ENCODE assay signal across 8 mouse cellular contexts in the genomic region with DNA sequence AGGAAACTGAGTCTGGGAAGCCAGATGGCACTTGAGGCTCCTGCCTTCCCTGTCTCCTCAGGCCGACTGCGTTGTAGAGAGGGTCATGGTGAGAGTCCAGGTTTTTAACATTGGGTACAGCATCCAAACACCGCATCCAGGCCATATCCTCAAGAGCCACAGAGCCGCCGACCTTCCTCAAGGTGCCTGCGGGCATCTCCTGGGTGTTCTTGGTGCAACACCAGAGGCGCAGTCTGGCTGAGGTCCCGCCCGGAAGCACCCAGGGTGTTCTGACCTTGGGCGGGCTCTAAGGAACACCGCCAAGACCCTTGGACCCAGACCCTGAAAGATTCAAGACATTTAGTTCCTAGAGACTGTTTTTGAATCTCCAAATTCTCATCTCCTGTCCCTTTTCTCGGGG. TPM values are rescaled to one million over a fixed set of nuclear protein-coding genes. Genes with fewer than 3 reads are reported as not detected.
A peak's percentile ranks its signal among the peaks of the same experiment; 100 is the strongest.
DNase-seq lines count a peak whose midpoint lies in the region; ATAC-seq and TF ChIP-seq lines count a peak whose summit lies in the region.

No protein-coding gene starts in this region.

- H3K9me3 ChIP-seq in limb, embryonic 14.5 days (ENCODE audit: control insufficient read depth, low read length): no peaks in the 10 kb centered on the region
- no peaks in the 10 kb centered on the region for H3K9me3 ChIP-seq in stomach, embryonic 16.5 days (replicated peaks; ENCODE audit: control insufficient read depth, low read length)

- no peak overlapping the region for H3K9ac ChIP-seq in limb, embryonic 14.5 days (ENCODE audit: low read depth, low read length, severe bottlenecking)
- peak overlapping the region; percentile 81 for H3K9ac ChIP-seq in stomach, embryonic 16.5 days (ENCODE audit: low read length)

- peaks cover 22% of the 10 kb centered on the region for H3K4me1 ChIP-seq in testis, adult 2 months (ENCODE audit: control insufficient read depth, insufficient read depth, low read length)
- H3K4me1 ChIP-seq in limb, embryonic 14.5 days (ENCODE audit: control insufficient read depth, insufficient read depth, low read length): peaks cover 30% of the 10 kb centered on the region
- peaks cover 38% of the 10 kb centered on the region for H3K4me1 ChIP-seq in stomach, embryonic 16.5 days (ENCODE audit: control insufficient read depth, insufficient read depth, low read length)

- H3K27me3 ChIP-seq in testis, adult 2 months (ENCODE audit: control insufficient read depth, insufficient read depth, low read length): no peaks in the 10 kb centered on the region; the same call in 1 of the 2 replicates
- H3K27me3 ChIP-seq in limb, embryonic 14.5 days (ENCODE audit: control insufficient read depth, insufficient read depth, low read length): peaks cover 43% of the 10 kb centered on the region
- peaks cover 19% of the 10 kb centered on the region; the same call in 1 of the 2 replicates for H3K27me3 ChIP-seq in stomach, embryonic 16.5 days (ENCODE audit: control insufficient read depth, insufficient read depth, low read length)

- no peak for TF ChIP-seq CTCF in testis, adult 2 months (IDR thresholded peaks at IDR 0.05; ENCODE audit: control insufficient read depth, insufficient read depth, insufficient replicate concordance, low read depth, low read length)

- no peak overlapping the region for H3K27ac ChIP-seq in testis, adult 2 months (ENCODE audit: control insufficient read depth, insufficient read depth, low read depth, low read length)
- H3K27ac ChIP-seq in limb, embryonic 14.5 days (replicated peaks; ENCODE audit: low read depth, low read length): no peak overlapping the region
- no peak overlapping the region for H3K27ac ChIP-seq in stomach, embryonic 16.5 days (ENCODE audit: low read length)

- peak; percentile 4; the same call in 1 of the 2 replicates for ATAC-seq in frontal cortex, adult (ENCODE audit: low TSS enrichment)
- no peak for ATAC-seq in limb, embryonic 14.5 days (ENCODE audit: low FRiP score, low read depth)
- ATAC-seq in stomach, embryonic 16.5 days (ENCODE audit: insufficient read depth, low FRiP score): no peak

- H3K4me3 ChIP-seq in testis, adult 2 months (ENCODE audit: control insufficient read depth, low read depth, low read length): peak overlapping the region; percentile 78
- peak overlapping the region; percentile 56 for H3K4me3 ChIP-seq in limb, embryonic 14.5 days (replicated peaks; ENCODE audit: low read length)
- peak overlapping the region; percentile 64 for H3K4me3 ChIP-seq in stomach, embryonic 16.5 days (replicated peaks; ENCODE audit: low read length)

- no peak for DNase-seq in frontal cortex, postnatal 36 days (ENCODE audit: low spot score in 2 of 2)
- no peak for DNase-seq in testis, postnatal 14 days (ENCODE audit: low spot score)
- DNase-seq in limb, embryonic 14.5 days (ENCODE audit: low spot score): no peak
- no peak for DNase-seq in adrenal gland, adult 2 months
- no peak for DNase-seq in layer of hippocampus, adult 18-20 months (ENCODE audit: low spot score in 2 of 2)

- no peak for TF ChIP-seq POLR2A in testis, adult 2 months (IDR thresholded peaks at IDR 0.05; ENCODE audit: control insufficient read depth, low read depth, low read length)
- no peak for TF ChIP-seq POLR2A in limb, embryonic 14.5 days (IDR thresholded peaks at IDR 0.05; ENCODE audit: borderline replicate concordance, extremely low read depth, insufficient read depth, insufficient read length)

- WGBS in limb, embryonic 14.5 days: 6% methylated on average over 12 of the region's 12 CpGs
- 14% methylated on average over 12 of the region's 12 CpGs for WGBS in stomach, embryonic 16.5 days

- peak overlapping the region; percentile 98 for H3K4me2 ChIP-seq in limb, embryonic 14.5 days (replicated peaks; ENCODE audit: low read depth, low read length, severe bottlenecking)
- peak overlapping the region; percentile 94 for H3K4me2 ChIP-seq in stomach, embryonic 16.5 days (ENCODE audit: low read depth, low read length)

- H3K36me3 ChIP-seq in testis, adult 2 months (ENCODE audit: control insufficient read depth, insufficient read depth, low read length): no peaks in the 10 kb centered on the region
- no peaks in the 10 kb centered on the region for H3K36me3 ChIP-seq in limb, embryonic 14.5 days (ENCODE audit: control insufficient read depth, insufficient read depth, low read length)
- no peaks in the 10 kb centered on the region for H3K36me3 ChIP-seq in stomach, embryonic 16.5 days (ENCODE audit: control insufficient read depth, insufficient read depth, low read length)

RNA-seq across cellular contexts. Expression of a gene that starts 0.4 kb away (rescaled TPM):
- 13.2 and 37.1 TPM in 2 replicates for polyA plus RNA-seq in testis, adult 2 months (2012; rRNA removed)
- 133 and 168 TPM in 2 replicates for polyA plus RNA-seq in limb, embryonic 14.5 days (2012; rRNA removed)
- polyA plus RNA-seq in limb, embryonic 14.5 days (2014; fragmentation: Nextera tagmentation; extraction: Ambion mirVana): 94.7 and 106 TPM in 2 replicates
- 698 and 764 TPM in 2 replicates for polyA plus RNA-seq in stomach, embryonic 16.5 days (2015; fragmentation: Nextera tagmentation; extraction: Ambion mirVana)
- 10 to 100 TPM; 30.9 to 96.5 TPM for total RNA-seq in adrenal gland, adult 2 months (2021)
- polyA plus RNA-seq in adrenal gland, adult 2 months (2012; rRNA removed): 192 and 265 TPM in 2 replicates
- 1,000 to 10,000 TPM; 1,388 to 1,396 TPM for total RNA-seq in layer of hippocampus, adult 18-20 months (2021)

RNA-seq across cellular contexts. Expression of a gene that starts 5.3 kb away (rescaled TPM):
- 11.0 and 11.9 TPM in 2 replicates for polyA plus RNA-seq in testis, adult 2 months (2012; rRNA removed)
- 30.8 and 47.4 TPM in 2 replicates for polyA plus RNA-seq in limb, embryonic 14.5 days (2012; rRNA removed)
- 7.2 and 7.3 TPM in 2 replicates for polyA plus RNA-seq in limb, embryonic 14.5 days (2014; fragmentation: Nextera tagmentation; extraction: Ambion mirVana)
- polyA plus RNA-seq in stomach, embryonic 16.5 days (2015; fragmentation: Nextera tagmentation; extraction: Ambion mirVana): 9.7 and 10.4 TPM in 2 replicates
- 10 to 100 TPM; 13.7 to 15.8 TPM for total RNA-seq in adrenal gland, adult 2 months (2021)
- 74.9 and 79.6 TPM in 2 replicates for polyA plus RNA-seq in adrenal gland, adult 2 months (2012; rRNA removed)
- total RNA-seq in layer of hippocampus, adult 18-20 months (2021): 10 to 100 TPM; 18.5 to 18.8 TPM

RNA-seq across cellular contexts. Expression of a gene that starts 40.5 kb away (rescaled TPM):
- polyA plus RNA-seq in testis, adult 2 months (2012; rRNA removed): 747 and 947 TPM in 2 replicates
- polyA plus RNA-seq in limb, embryonic 14.5 days (2012; rRNA removed): 26.5 and 37.2 TPM in 2 replicates
- 61.2 and 63.7 TPM in 2 replicates for polyA plus RNA-seq in limb, embryonic 14.5 days (2014; fragmentation: Nextera tagmentation; extraction: Ambion mirVana)
- polyA plus RNA-seq in stomach, embryonic 16.5 days (2015; fragmentation: Nextera tagmentation; extraction: Ambion mirVana): 49.3 and 51.6 TPM in 2 replicates
- total RNA-seq in adrenal gland, adult 2 months (2021): 10 to 100 TPM; 32.5 to 37.7 TPM
- polyA plus RNA-seq in adrenal gland, adult 2 months (2012; rRNA removed): 8.0 and 12.0 TPM in 2 replicates
- total RNA-seq in layer of hippocampus, adult 18-20 months (2021): 10 to 100 TPM; 54.9 to 58.5 TPM

RNA-seq across cellular contexts. Expression of a gene that starts 40.5 kb away (rescaled TPM):
- 39.9 and 47.5 TPM in 2 replicates for polyA plus RNA-seq in testis, adult 2 months (2012; rRNA removed)
- polyA plus RNA-seq in limb, embryonic 14.5 days (2012; rRNA removed): 32.7 and 39.7 TPM in 2 replicates
- 50.7 and 52.3 TPM in 2 replicates for polyA plus RNA-seq in limb, embryonic 14.5 days (2014; fragmentation: Nextera tagmentation; extraction: Ambion mirVana)
- 43.0 and 47.0 TPM in 2 replicates for polyA plus RNA-seq in stomach, embryonic 16.5 days (2015; fragmentation: Nextera tagmentation; extraction: Ambion mirVana)
- total RNA-seq in adrenal gland, adult 2 months (2021): 10 to 100 TPM; 67.7 to 70.0 TPM
- 191 and 279 TPM in 2 replicates for polyA plus RNA-seq in adrenal gland, adult 2 months (2012; rRNA removed)
- 10 to 100 TPM; 32.9 to 37.4 TPM for total RNA-seq in layer of hippocampus, adult 18-20 months (2021)

Comparison
In these comparisons a context has a peak if more than half of its experiments do, and no peak if none do; other contexts are left out.
1. RNA of a gene that starts 40.5 kb away (polyA plus RNA-seq): 747 to 947 TPM in testis, adult 2 months; 26.5 to 63.7 TPM in limb, embryonic 14.5 days, 49.3 to 51.6 TPM in stomach, embryonic 16.5 days and 8.0 to 12.0 TPM in adrenal gland, adult 2 months; every median in the first group is over 10 times any median in the second.
2. Peak in every context shown above with its lines, with median percentiles within 50 percentile points of each other: H3K4me3 ChIP-seq.